Mouse (Mus musculus) embryonic fibroblast, embryonic 13.5 days (primary cell): ENCODE measurements at regions not wholly inside any gene's neighbourhood (a gene's known extent, or its start where the extent isn't known, plus 50 kb on each side); places are given as distances from the start of the nearest gene placed in this dataset.

Source experiments
- CTCF ChIP-seq: IDR thresholded peaks from 2 replicates; pipeline ENCODE4 v1.5.1; 2011; ENCODE audit warnings: mild to moderate bottlenecking, control low read depth, low read length, moderate library complexity, borderline replicate concordance; ENCODE audit not compliant: insufficient read depth
- POLR2A ChIP-seq: IDR thresholded peaks from 2 replicates; pipeline ENCODE4 v1.6.1; 2011; ENCODE audit warnings: low read depth, mild to moderate bottlenecking, control low read depth, low read length, moderate library complexity

DNA sequence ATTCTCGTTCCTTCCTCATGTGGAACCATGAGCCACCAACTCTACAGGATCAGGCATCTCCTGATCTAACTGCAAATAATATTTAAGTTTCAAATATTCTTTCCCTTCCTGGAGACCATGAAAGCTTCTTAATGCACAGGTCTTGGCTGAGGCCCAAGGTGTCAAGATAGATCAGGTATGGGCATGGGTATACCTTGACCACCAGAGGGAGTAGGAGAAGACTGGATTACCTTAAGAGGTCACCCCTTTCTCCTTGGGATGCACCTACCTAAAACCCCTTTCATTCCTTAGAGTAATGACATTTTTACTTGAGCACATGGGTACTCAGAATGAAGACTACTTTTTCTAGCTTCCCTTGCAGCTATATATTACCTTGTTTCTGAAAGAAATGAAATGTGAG, 289.9 kb upstream of the Eci2 start:
- no peak for TF ChIP-seq POLR2A
- TF ChIP-seq CTCF, result no peak
